Mouse (Mus musculus): Measurements from ENCODE around the gene Slc16a7. TPM values are rescaled to one million over a fixed set of nuclear protein-coding genes. Genes with fewer than 3 reads are reported as not detected.

Slc16a7 gene
- polyA plus RNA-seq, 1 experiment from 2014 or later, result 6.7 TPM

DNA sequence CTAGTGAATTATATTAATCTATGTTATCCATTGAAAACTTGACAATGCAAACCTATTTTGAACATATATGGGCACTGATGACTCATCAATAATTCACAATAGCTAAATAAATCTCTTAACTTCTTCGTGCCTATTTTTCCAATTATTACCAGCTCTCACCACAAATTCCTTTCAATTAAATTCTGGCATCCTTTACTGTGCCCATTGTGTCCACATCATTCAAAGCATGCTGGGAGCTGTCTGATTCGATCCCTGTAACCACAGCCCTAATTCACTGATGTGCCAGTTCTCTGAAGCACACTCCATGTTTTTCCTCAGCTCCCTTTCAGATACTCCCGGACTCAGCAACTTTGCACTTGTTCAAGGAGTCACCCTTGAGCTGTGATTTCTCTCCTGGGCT lies 41.1 kb downstream of the Slc16a7 start:
- Histone ChIP-seq H3K27me3 (no peaks in the 10 kb centered on the region), H3K9me3 (no peaks in the 10 kb centered on the region), H3K36me3 (no peaks in the 10 kb centered on the region), H3K27ac (replicated peaks) (no peak overlapping the region), H3K4me2 (replicated peaks) (no peak overlapping the region), H3K9ac (replicated peaks) (no peak overlapping the region), H3K4me1 (no peaks in the 10 kb centered on the region), H3K4me3 (no peak overlapping the region)
- WGBS, result 32% methylated on average over 3 of the region's 3 CpGs
- no peak for ATAC-seq (replicated peaks)

DNA sequence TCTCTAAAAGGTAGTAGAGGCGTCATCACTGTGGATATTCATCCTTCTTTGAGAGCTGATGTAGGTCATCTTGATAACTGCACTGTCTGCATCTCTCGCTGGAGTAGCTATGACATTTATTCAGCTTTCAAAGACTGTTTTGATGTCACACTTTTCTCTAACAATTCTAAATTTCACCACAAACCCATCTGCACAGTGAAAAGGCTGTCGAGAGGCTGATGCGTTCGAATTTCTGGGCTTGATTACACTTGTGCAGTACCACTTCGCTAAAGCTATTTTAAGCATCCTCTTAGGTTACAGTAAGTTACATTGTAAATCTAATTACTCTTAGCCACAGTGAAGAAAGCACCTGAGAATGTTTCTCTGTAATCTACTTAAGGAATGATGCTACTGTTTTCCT lies 42.1 kb downstream of the Slc16a7 start:
- H3K9ac ChIP-seq (replicated peaks), result no peak overlapping the region
- H3K27ac ChIP-seq (replicated peaks), result no peak overlapping the region
- H3K36me3 ChIP-seq, result no peaks in the 10 kb centered on the region
- no peak overlapping the region for H3K4me3 ChIP-seq
- no peaks in the 10 kb centered on the region for H3K27me3 ChIP-seq
- H3K4me1 ChIP-seq, result no peaks in the 10 kb centered on the region
- WGBS, result 71% methylated on average over 6 of the region's 6 CpGs
- no peak overlapping the region for H3K4me2 ChIP-seq (replicated peaks)
- H3K9me3 ChIP-seq, result no peaks in the 10 kb centered on the region
- ATAC-seq (replicated peaks), result no peak

DNA sequence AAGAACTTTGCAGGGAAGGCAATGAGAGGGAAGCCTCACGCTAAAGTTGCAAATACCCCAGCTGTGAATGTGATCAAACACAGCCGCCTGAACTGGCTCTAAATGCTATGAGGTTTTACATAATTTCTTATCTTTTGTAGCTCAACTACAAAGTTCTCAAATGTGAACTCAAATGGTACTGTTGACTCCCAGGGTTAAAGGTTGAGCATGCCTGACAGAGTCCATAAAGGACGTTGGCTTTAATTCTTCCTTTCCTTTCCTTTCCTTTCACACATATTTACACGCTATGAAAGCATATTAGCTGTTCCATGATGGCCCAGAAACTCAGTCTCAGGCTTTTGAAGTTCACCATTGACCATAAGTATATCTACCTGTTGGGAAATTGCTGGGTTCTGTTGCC lies 42.9 kb downstream of the Slc16a7 start:
- H3K36me3 ChIP-seq, result no peaks in the 10 kb centered on the region
- no peak for ATAC-seq (replicated peaks)
- 82% methylated on average over 4 of the region's 4 CpGs for WGBS

DNA sequence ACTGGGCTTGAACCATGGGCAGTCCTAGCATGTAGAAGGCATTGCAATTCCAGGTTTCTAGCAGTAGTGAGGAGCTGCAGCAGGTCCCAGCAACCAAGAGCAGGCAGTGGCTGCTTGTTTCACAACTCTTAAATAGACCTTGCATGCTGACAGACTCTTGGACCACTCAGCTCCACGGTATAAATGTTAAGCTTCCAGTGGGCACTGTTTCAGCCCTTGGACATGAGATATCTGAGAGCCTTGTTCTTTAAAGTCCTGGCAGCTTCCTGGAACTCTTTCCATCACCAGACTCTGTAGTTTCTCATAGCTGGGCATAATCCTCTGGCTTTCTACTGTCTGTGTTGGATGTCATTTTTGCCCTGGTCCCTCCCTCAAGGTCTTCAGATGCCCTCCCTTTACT lies 43.7 kb downstream of the Slc16a7 start:
- ATAC-seq (replicated peaks), result no peak
- H3K4me2 ChIP-seq (replicated peaks), result no peak overlapping the region

More for the DNA sequence above, 42.9 kb downstream of the Slc16a7 start:
- no peak overlapping the region for H3K9ac ChIP-seq (replicated peaks)
- no peaks in the 10 kb centered on the region for H3K27me3 ChIP-seq
- no peaks in the 10 kb centered on the region for H3K4me1 ChIP-seq
- no peak overlapping the region for H3K4me2 ChIP-seq (replicated peaks)
- H3K4me3 ChIP-seq, result no peak overlapping the region
- no peaks in the 10 kb centered on the region for H3K9me3 ChIP-seq
- H3K27ac ChIP-seq (replicated peaks), result no peak overlapping the region

DNA sequence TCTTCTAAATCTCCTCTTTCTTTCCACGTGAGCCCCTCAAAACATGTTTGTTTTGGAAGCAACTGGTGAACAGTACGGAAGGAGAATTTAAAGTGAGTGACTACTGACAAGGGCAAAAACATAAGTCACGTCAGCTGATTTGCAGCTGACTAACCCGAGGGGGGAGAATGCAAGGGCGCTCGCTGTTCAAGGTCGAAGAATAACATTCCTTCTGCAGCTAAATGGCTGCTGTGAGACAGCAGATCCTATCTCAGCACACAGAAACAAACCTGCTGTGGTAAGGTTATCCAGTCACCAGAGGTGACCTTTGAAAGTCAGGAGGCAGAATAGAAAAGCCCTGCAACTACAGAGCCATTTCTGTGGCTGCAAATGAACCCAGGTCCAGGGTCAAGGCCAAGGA lies 47.1 kb downstream of the Slc16a7 start:
- no peaks in the 10 kb centered on the region for H3K27me3 ChIP-seq
- H3K4me1 ChIP-seq, result no peaks in the 10 kb centered on the region
- H3K4me2 ChIP-seq (replicated peaks), result no peak overlapping the region
- H3K9me3 ChIP-seq, result no peaks in the 10 kb centered on the region
- 79% methylated on average over 7 of the region's 7 CpGs for WGBS
- no peak for ATAC-seq (replicated peaks)
- H3K36me3 ChIP-seq, result no peaks in the 10 kb centered on the region
- H3K9ac ChIP-seq (replicated peaks), result no peak overlapping the region
- no peak overlapping the region for H3K27ac ChIP-seq (replicated peaks)
- H3K4me3 ChIP-seq, result no peak overlapping the region

More for the DNA sequence above, 43.7 kb downstream of the Slc16a7 start:
- 83% methylated on average over 1 of the region's 1 CpGs for WGBS
- Histone ChIP-seq H3K9ac (replicated peaks) (no peak overlapping the region), H3K4me1 (no peaks in the 10 kb centered on the region), H3K36me3 (no peaks in the 10 kb centered on the region), H3K4me3 (no peak overlapping the region), H3K27ac (replicated peaks) (no peak overlapping the region), H3K9me3 (no peaks in the 10 kb centered on the region), H3K27me3 (no peaks in the 10 kb centered on the region)

DNA sequence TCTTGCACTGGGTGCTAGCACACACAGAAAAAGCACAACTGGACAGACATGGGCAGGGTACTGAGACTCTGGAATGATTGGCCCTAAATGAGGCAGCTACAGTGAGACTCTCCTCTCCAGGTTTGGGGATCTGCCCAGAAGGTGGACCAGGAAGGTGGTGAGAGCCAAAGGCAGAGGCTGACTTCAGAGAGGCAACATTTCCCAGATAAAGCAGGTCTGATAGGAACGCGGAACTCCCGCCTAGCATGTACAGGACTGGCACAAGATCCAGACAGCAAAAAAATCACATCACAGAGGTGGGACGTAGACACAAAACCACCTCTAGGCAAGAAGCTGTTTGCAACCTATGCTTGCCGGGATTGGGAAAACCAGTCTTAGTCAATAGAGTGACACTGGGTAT lies 55.5 kb downstream of the Slc16a7 start:
- 95% methylated on average over 5 of the region's 5 CpGs for WGBS
- peaks cover under 1% of the 10 kb centered on the region; the same call in 1 of the 2 replicates for H3K4me1 ChIP-seq
- H3K27me3 ChIP-seq, result no peaks in the 10 kb centered on the region
- no peak for ATAC-seq (replicated peaks)
- no peak overlapping the region for H3K4me2 ChIP-seq (replicated peaks)
- H3K4me3 ChIP-seq, result no peak overlapping the region
- no peak overlapping the region for H3K9ac ChIP-seq (replicated peaks)
- H3K27ac ChIP-seq (replicated peaks), result no peak overlapping the region
- H3K9me3 ChIP-seq, result no peaks in the 10 kb centered on the region
- no peaks in the 10 kb centered on the region for H3K36me3 ChIP-seq

DNA sequence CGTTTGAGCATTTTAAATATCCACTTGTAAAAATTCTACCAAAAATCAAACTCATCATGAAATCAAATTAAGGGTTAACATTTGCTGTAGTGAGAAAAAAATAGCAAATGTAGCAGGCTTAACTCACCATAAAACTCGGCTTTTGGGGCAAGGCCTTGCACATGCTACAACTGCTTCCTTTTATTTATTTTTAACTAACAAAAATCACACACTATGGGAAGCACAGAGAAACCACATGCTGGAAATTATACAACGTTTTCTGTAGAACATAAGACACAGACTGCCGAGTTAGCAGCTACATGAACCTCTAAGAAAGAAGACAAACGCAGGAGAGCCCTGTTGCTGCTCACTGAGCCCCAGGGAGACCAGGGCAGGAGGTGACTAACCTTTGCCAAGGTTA lies 57.9 kb downstream of the Slc16a7 start:
- WGBS, result 72% methylated on average over 5 of the region's 5 CpGs
- no peaks in the 10 kb centered on the region for H3K27me3 ChIP-seq
- H3K4me1 ChIP-seq, result peaks cover 5% of the 10 kb centered on the region; the same call in 1 of the 2 replicates
- no peak overlapping the region for H3K4me2 ChIP-seq (replicated peaks)
- no peak overlapping the region for H3K9ac ChIP-seq (replicated peaks)
- H3K9me3 ChIP-seq, result no peaks in the 10 kb centered on the region
- ATAC-seq (replicated peaks), result no peak
- H3K36me3 ChIP-seq, result no peaks in the 10 kb centered on the region
- no peak overlapping the region for H3K4me3 ChIP-seq
- no peak overlapping the region for H3K27ac ChIP-seq (replicated peaks)

DNA sequence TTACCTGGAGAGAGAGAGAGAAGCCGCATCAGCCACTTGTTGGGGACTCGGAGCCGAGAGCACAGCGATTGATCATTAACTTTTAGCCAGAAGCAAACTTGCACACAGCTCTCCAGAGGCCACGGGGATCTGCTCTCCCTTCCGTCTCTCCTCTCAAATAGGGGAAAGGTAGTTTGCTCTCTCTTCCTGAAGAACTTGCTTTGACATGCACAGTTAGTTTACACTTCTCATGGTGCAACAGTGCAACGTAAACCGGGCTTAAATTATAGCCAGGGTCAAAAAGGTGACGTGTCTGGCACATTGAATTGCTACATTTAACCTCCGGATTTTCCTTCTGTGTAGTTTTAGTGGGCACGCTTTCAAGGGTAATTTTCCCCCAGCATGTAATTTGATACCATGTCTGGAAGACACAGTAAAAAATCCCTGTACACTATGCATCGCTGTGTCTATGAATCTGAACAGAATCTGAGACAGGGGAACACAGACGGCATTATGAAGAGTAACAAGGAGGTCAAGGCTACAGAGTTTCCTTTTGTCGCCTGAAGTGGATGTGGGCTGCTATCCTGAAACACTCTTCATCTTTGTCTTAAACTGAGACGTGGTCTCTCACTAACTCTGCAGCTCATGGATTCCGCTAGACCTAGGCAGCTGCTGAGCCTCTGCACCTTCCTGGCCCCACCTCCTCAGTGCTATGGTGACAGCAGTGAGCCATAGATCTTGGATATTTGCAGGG lies 60.8 kb downstream of the Slc16a7 start:
- no peaks in the 10 kb centered on the region for H3K9me3 ChIP-seq
- WGBS, result 39% methylated on average over 16 of the region's 16 CpGs
- no peak; the same call in 1 of the 2 replicates for ATAC-seq (replicated peaks)
- no peaks in the 10 kb centered on the region for H3K27me3 ChIP-seq
- H3K27ac ChIP-seq (replicated peaks), result no peak overlapping the region
- H3K36me3 ChIP-seq, result no peaks in the 10 kb centered on the region
- H3K4me2 ChIP-seq (replicated peaks), result no peak overlapping the region
- peaks cover 12% of the 10 kb centered on the region for H3K4me1 ChIP-seq
- H3K9ac ChIP-seq (replicated peaks), result no peak overlapping the region
- no peak overlapping the region for H3K4me3 ChIP-seq

DNA sequence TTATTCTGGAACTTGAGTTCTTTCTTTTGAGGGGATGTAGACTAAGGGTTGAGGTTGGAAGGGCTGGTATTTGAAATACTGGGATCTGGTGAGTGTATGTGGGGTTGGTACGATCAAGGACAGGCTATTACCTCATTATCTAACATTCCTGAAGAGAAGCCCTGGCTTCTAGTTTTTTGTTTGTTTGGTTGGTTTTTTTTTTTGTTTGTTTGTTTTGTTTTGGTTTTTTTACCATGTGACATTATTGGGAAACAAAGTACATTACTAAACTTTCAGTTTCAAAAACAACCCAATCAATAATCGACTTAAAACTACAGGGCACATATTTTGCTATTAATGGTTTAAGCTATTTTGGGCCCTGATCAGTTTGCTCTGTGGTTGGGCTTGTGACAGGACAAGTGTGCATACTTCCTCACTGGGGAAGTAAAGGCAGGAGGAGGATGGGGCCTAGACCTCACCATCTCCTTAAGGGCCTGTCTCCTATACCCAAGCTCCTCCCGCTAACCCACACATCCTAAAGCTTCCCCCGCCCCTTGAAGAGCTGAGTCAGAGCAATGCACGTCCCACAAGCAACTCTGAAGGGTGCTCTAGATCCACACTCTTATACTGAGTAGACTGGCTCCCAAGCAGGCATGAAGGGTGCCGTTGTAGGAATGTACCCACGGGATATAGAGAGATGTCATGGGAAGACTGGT lies 64.2 kb downstream of the Slc16a7 start:
- no peak overlapping the region for H3K27ac ChIP-seq (replicated peaks)
- no peak for ATAC-seq (replicated peaks)
- no peak overlapping the region for H3K9ac ChIP-seq (replicated peaks)
- H3K36me3 ChIP-seq, result no peaks in the 10 kb centered on the region
- WGBS, result 90% methylated on average over 7 of the region's 7 CpGs
- peaks cover 12% of the 10 kb centered on the region for H3K4me1 ChIP-seq
- H3K9me3 ChIP-seq, result no peaks in the 10 kb centered on the region
- H3K4me2 ChIP-seq (replicated peaks), result no peak overlapping the region
- no peaks in the 10 kb centered on the region for H3K27me3 ChIP-seq
- H3K4me3 ChIP-seq, result no peak overlapping the region

DNA sequence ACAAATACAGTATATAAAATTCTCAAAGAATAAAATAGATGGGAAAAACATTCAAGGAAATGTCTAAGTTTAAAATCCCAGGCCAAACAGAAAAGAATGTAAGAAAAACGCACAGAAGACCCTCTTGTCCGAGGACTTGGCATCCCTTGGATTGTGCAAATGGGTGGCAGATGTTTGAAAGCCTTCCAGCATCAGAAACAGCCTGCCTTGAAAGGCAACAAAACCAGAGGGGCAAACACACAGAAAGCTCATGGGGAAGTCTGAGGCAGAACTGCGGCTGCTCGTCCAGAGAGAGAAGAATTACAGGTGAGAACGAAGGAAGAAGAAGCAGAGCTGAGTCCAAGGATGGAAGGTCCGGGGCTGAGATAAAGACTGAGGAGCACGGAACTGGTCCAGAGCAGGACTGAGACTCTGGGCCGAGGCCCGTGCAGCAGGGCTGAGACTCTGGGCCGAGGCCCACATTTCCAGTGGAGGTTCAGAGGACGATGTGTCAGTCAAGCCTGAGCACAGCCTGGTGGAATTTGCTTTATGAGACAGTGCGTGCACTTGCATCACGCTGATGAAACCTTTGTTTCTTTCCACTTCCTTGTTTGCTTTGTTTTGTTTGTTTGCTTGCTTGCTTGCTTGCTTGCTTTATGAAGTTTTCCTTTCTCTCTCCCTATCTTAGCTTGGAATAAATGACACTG lies 65.0 kb downstream of the Slc16a7 start:
- no peak overlapping the region for H3K27ac ChIP-seq (replicated peaks)
- 69% methylated on average over 13 of the region's 13 CpGs for WGBS
- ATAC-seq (replicated peaks), result peak; percentile 53; the same call in 1 of the 2 replicates

DNA sequence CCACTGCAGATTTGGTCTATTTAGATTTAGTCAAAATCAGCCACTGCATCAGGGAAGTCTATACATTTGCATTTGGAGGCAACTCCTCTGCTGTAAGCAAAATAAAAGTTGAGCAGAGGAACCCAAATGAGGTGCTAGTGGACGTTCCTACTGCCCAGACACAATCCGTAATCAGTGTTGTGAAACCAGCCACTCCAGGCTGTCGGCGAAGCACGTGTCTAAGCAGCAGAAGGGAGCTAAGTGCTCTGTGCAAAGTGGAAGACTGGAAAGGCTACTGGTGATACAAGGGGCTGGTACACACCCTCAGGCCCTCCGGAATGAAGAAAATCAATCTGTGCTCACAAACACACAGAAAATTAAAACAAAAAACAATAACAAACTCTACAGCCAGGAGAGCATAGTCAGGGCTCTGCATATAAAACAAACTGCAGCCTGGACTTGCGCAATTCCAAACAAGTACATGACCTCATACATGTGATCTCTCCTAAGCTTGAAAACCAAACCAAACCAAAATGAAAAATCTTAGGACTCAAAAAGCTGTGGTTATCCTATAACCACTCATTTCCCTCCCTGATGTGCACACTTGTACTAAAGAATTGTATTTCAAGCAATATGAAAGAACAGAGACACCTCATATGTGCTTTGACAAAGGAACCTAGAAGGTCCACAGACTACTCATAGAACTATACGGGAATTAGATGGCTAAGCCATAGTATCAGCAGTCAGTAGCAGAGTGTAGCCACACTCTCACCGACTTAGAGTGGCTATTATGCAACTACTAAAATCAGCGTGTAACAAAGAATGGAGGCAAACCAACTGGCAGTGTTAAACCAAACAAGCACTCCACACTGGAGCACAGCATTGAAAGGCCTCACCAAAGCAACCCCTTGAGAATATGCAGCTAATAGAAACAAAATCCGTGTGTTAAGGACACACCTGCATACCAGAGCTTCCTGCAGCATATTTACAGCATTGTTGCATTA lies 67.5 kb downstream of the Slc16a7 start:
- Histone ChIP-seq H3K9me3 (no peaks in the 10 kb centered on the region), H3K36me3 (no peaks in the 10 kb centered on the region), H3K27ac (replicated peaks) (no peak overlapping the region), H3K27me3 (no peaks in the 10 kb centered on the region), H3K9ac (replicated peaks) (no peak overlapping the region), H3K4me3 (no peak overlapping the region), H3K4me1 (peaks cover 7% of the 10 kb centered on the region), H3K4me2 (replicated peaks) (no peak overlapping the region)
- ATAC-seq (replicated peaks), result no peak
- WGBS, result 85% methylated on average over 11 of the region's 11 CpGs

More for the DNA sequence above, 65.0 kb downstream of the Slc16a7 start:
- Histone ChIP-seq H3K9me3 (no peaks in the 10 kb centered on the region), H3K4me2 (replicated peaks) (no peak overlapping the region), H3K27me3 (no peaks in the 10 kb centered on the region), H3K36me3 (no peaks in the 10 kb centered on the region), H3K9ac (replicated peaks) (no peak overlapping the region), H3K4me1 (peaks cover 12% of the 10 kb centered on the region), H3K4me3 (no peak overlapping the region)

Data from forebrain, embryonic 15.5 days (tissue).